Mouse (Mus musculus): Measurements from ENCODE around the gene Mitf.

GRCm38 (mm10) chr6:98038513-98038912 lies 231.7 kb downstream of the Mitf start:
- TF ChIP-seq EP300 (IDR thresholded peaks at IDR 0.05), result no peak
- TF ChIP-seq CTCF (IDR thresholded peaks at IDR 0.05), result no peak

All from lung, postnatal 0 days (tissue).